Mouse (Mus musculus): ENCODE data around the gene Mcur1. TPM values are rescaled to one million over a fixed set of nuclear protein-coding genes. Genes with fewer than 3 reads are reported as not detected.

Gene Mcur1
- polyA plus RNA-seq, 1 experiment from 2014 or later, result 12.5 TPM

GRCm38 (mm10) chr13:43560458-43561411 lies 744 bp upstream of the Mcur1 start:
- H3K27me3 ChIP-seq (replicated peaks), result no peaks in the 10 kb centered on the region
- 13% methylated on average over 18 of the region's 18 CpGs for WGBS
- H3K4me3 ChIP-seq, result peak overlapping the region; percentile 70
- H3K4me2 ChIP-seq (replicated peaks), result peak overlapping the region; percentile 94
- no peak overlapping the region for H3K27ac ChIP-seq
- H3K9ac ChIP-seq, result peak overlapping the region; percentile 75
- H3K4me1 ChIP-seq, result peaks cover 16% of the 10 kb centered on the region
- H3K36me3 ChIP-seq, result no peaks in the 10 kb centered on the region
- 0 out of 2 replicates have a peak, but pooled peaks have one; percentile 10 for ATAC-seq (ENCODE audit: low FRiP score, low read depth)
- H3K9me3 ChIP-seq, result no peaks in the 10 kb centered on the region

- 34% methylated on average over 6 of the region's 6 CpGs for WGBS
- H3K27ac ChIP-seq, result no peak overlapping the region
- H3K9ac ChIP-seq, result no peak overlapping the region
- H3K4me2 ChIP-seq (replicated peaks), result peak overlapping the region; percentile 94
- no peaks in the 10 kb centered on the region for H3K27me3 ChIP-seq (replicated peaks)
- no peak for ATAC-seq (ENCODE audit: low FRiP score, low read depth)
- no peaks in the 10 kb centered on the region for H3K9me3 ChIP-seq
- H3K4me1 ChIP-seq, result peaks cover 16% of the 10 kb centered on the region
- H3K4me3 ChIP-seq, result peak overlapping the region; percentile 70
- H3K36me3 ChIP-seq, result peaks cover 5% of the 10 kb centered on the region; the same call in 1 of the 2 replicates
Measured at GRCm38 (mm10) chr13:43558959-43559358, 1.0 kb downstream of the Mcur1 start.

GRCm38 (mm10) chr13:43558357-43558756 lies 1.6 kb downstream of the Mcur1 start:
- Histone ChIP-seq H3K27me3 (replicated peaks) (no peaks in the 10 kb centered on the region), H3K36me3 (peaks cover 6% of the 10 kb centered on the region; the same call in 1 of the 2 replicates), H3K9me3 (no peaks in the 10 kb centered on the region), H3K4me3 (no peak overlapping the region), H3K4me2 (replicated peaks) (peak overlapping the region; percentile 94), H3K27ac (no peak overlapping the region), H3K4me1 (peaks cover 16% of the 10 kb centered on the region), H3K9ac (no peak overlapping the region)
- 61% methylated on average over 6 of the region's 6 CpGs for WGBS
- ATAC-seq (ENCODE audit: low FRiP score, low read depth), result no peak

- no peaks in the 10 kb centered on the region for H3K9me3 ChIP-seq
- H3K27me3 ChIP-seq (replicated peaks), result no peaks in the 10 kb centered on the region
- 94% methylated on average over 9 of the region's 9 CpGs for WGBS
- H3K4me1 ChIP-seq, result peaks cover 16% of the 10 kb centered on the region
- H3K4me2 ChIP-seq (replicated peaks), result no peak overlapping the region
- H3K9ac ChIP-seq, result no peak overlapping the region
- no peak overlapping the region for H3K27ac ChIP-seq
- peaks cover 6% of the 10 kb centered on the region; the same call in 1 of the 2 replicates for H3K36me3 ChIP-seq
- H3K4me3 ChIP-seq, result no peak overlapping the region
- ATAC-seq (ENCODE audit: low FRiP score, low read depth), result no peak
Measured at GRCm38 (mm10) chr13:43556913-43557542, 3.0 kb downstream of the Mcur1 start.

GRCm38 (mm10) chr13:43555321-43555720 lies 4.7 kb downstream of the Mcur1 start:
- H3K27me3 ChIP-seq (replicated peaks), result no peaks in the 10 kb centered on the region
- no peak overlapping the region for H3K9ac ChIP-seq
- H3K36me3 ChIP-seq, result peaks cover 16% of the 10 kb centered on the region
- H3K9me3 ChIP-seq, result no peaks in the 10 kb centered on the region
- no peak overlapping the region for H3K4me2 ChIP-seq (replicated peaks)
- no peak overlapping the region for H3K27ac ChIP-seq
- ATAC-seq (ENCODE audit: low FRiP score, low read depth), result no peak
- H3K4me1 ChIP-seq, result peaks cover 13% of the 10 kb centered on the region
- no peak overlapping the region for H3K4me3 ChIP-seq
- 93% methylated on average over 9 of the region's 9 CpGs for WGBS

- Histone ChIP-seq H3K27ac (no peak overlapping the region), H3K9ac (no peak overlapping the region), H3K4me3 (no peak overlapping the region), H3K4me2 (replicated peaks) (no peak overlapping the region), H3K27me3 (replicated peaks) (no peaks in the 10 kb centered on the region), H3K9me3 (no peaks in the 10 kb centered on the region), H3K4me1 (peaks cover 13% of the 10 kb centered on the region), H3K36me3 (peaks cover 21% of the 10 kb centered on the region)
- 85% methylated on average over 7 of the region's 7 CpGs for WGBS
- no peak for ATAC-seq (ENCODE audit: low FRiP score, low read depth)
Measured at GRCm38 (mm10) chr13:43554827-43555226, 5.2 kb downstream of the Mcur1 start.

GRCm38 (mm10) chr13:43550676-43551075 lies 9.3 kb downstream of the Mcur1 start:
- Histone ChIP-seq H3K9me3 (no peaks in the 10 kb centered on the region), H3K36me3 (peaks cover 24% of the 10 kb centered on the region), H3K4me2 (replicated peaks) (no peak overlapping the region), H3K4me1 (no peaks in the 10 kb centered on the region), H3K27me3 (replicated peaks) (no peaks in the 10 kb centered on the region), H3K9ac (no peak overlapping the region), H3K27ac (no peak overlapping the region), H3K4me3 (no peak overlapping the region)
- WGBS, result 93% methylated on average over 8 of the region's 8 CpGs
- no peak for ATAC-seq (ENCODE audit: low FRiP score, low read depth)

- Histone ChIP-seq H3K4me3 (no peak overlapping the region), H3K27ac (no peak overlapping the region), H3K4me2 (replicated peaks) (no peak overlapping the region), H3K27me3 (replicated peaks) (no peaks in the 10 kb centered on the region), H3K9ac (no peak overlapping the region), H3K4me1 (no peaks in the 10 kb centered on the region), H3K9me3 (no peaks in the 10 kb centered on the region), H3K36me3 (peaks cover 27% of the 10 kb centered on the region)
- no peak for ATAC-seq (ENCODE audit: low FRiP score, low read depth)
- WGBS, result 90% methylated on average over 7 of the region's 7 CpGs
Measured at GRCm38 (mm10) chr13:43549870-43550269, 10.1 kb downstream of the Mcur1 start.

- ATAC-seq (ENCODE audit: low FRiP score, low read depth), result no peak
- H3K4me2 ChIP-seq (replicated peaks), result no peak overlapping the region
- no peak overlapping the region for H3K9ac ChIP-seq
- H3K4me1 ChIP-seq, result no peaks in the 10 kb centered on the region
- no peak overlapping the region for H3K27ac ChIP-seq
- 91% methylated on average over 11 of the region's 11 CpGs for WGBS
- no peaks in the 10 kb centered on the region for H3K27me3 ChIP-seq (replicated peaks)
- no peaks in the 10 kb centered on the region for H3K9me3 ChIP-seq
- H3K4me3 ChIP-seq, result no peak overlapping the region
- peaks cover 32% of the 10 kb centered on the region for H3K36me3 ChIP-seq
Measured at GRCm38 (mm10) chr13:43549078-43549698, 10.8 kb downstream of the Mcur1 start.

- Histone ChIP-seq H3K27me3 (replicated peaks) (no peaks in the 10 kb centered on the region), H3K9ac (no peak overlapping the region), H3K27ac (no peak overlapping the region), H3K9me3 (no peaks in the 10 kb centered on the region), H3K36me3 (peaks cover 34% of the 10 kb centered on the region), H3K4me3 (no peak overlapping the region), H3K4me2 (replicated peaks) (no peak overlapping the region), H3K4me1 (no peaks in the 10 kb centered on the region)
- no peak for ATAC-seq (ENCODE audit: low FRiP score, low read depth)
- WGBS, result 87% methylated on average over 5 of the region's 5 CpGs
Measured at GRCm38 (mm10) chr13:43548617-43549016, 11.4 kb downstream of the Mcur1 start.

GRCm38 (mm10) chr13:43546861-43547260 lies 13.1 kb downstream of the Mcur1 start:
- Histone ChIP-seq H3K4me3 (no peak overlapping the region), H3K27ac (no peak overlapping the region), H3K9me3 (no peaks in the 10 kb centered on the region), H3K36me3 (peaks cover 34% of the 10 kb centered on the region), H3K4me1 (no peaks in the 10 kb centered on the region), H3K4me2 (replicated peaks) (no peak overlapping the region), H3K9ac (no peak overlapping the region), H3K27me3 (replicated peaks) (no peaks in the 10 kb centered on the region)
- ATAC-seq (ENCODE audit: low FRiP score, low read depth), result no peak
- WGBS, result 47% methylated on average over 3 of the region's 3 CpGs

GRCm38 (mm10) chr13:43540205-43540815 lies 19.7 kb downstream of the Mcur1 start:
- Histone ChIP-seq H3K4me1 (peaks cover 14% of the 10 kb centered on the region; the same call in 1 of the 2 replicates), H3K9me3 (no peaks in the 10 kb centered on the region), H3K27me3 (replicated peaks) (no peaks in the 10 kb centered on the region), H3K9ac (no peak overlapping the region), H3K4me2 (replicated peaks) (no peak overlapping the region), H3K36me3 (peaks cover 13% of the 10 kb centered on the region), H3K27ac (no peak overlapping the region), H3K4me3 (no peak overlapping the region)
- ATAC-seq (ENCODE audit: low FRiP score, low read depth), result no peak
- WGBS, result 83% methylated on average over 14 of the region's 14 CpGs
